Comparison of ENCODE assay signal across 12 mouse cellular contexts in the genomic region with DNA sequence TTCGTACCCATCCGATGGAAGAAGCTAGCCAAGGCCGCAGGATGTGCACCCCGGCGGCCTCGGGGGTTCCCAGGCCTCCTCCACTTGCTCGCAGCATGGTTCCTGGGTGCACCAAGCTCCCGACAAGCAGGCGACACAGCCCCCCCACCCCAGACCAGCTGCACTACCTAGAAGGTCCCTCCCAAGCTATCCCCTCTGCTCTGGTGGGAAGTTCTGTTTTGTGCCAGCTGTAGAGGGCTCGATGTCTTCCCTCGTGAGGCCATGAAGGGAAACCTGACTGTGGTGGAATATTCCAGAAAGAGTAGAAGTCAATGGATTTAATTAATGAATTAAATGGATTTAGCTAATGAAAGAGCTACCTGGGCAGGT. TPM values are rescaled to one million over a fixed set of nuclear protein-coding genes. Genes with fewer than 3 reads are reported as not detected.
DNase-seq lines count a peak whose midpoint lies in the region; ATAC-seq and TF ChIP-seq lines count a peak whose summit lies in the region.
"Had no signal": no experiment of that assay in that cellular context is flagged by ENCODE, and none has a peak within 500 bp of the region (broad histone marks: within the 10 kb centered on the region; RNA-seq: fewer than 3 reads in every experiment).

No protein-coding gene starts in this region.

- H3K27ac ChIP-seq in forebrain, embryonic 11.5 days (ENCODE audit: low read depth, low read length): no peak overlapping the region
- no peak overlapping the region for H3K27ac ChIP-seq in forebrain, postnatal 0 days (ENCODE audit: low read depth, low read length)
- H3K27ac ChIP-seq in lung, embryonic 14.5 days (ENCODE audit: low read depth): no peak overlapping the region
- H3K27ac ChIP-seq in embryonic facial prominence, embryonic 14.5 days (replicated peaks; ENCODE audit: low read depth, low read length): no peak overlapping the region
- H3K27ac ChIP-seq in limb, embryonic 15.5 days: no peak overlapping the region

- TF ChIP-seq CTCF in forebrain, postnatal 0 days (IDR thresholded peaks at IDR 0.05; ENCODE audit: low read depth): no peak
- no peak for TF ChIP-seq CTCF in lung, embryonic 14.5 days (IDR thresholded peaks at IDR 0.05; ENCODE audit: low read depth)

- no peaks in the 10 kb centered on the region for H3K36me3 ChIP-seq in forebrain, embryonic 11.5 days (ENCODE audit: control insufficient read depth, insufficient read depth, low read length)
- H3K36me3 ChIP-seq in forebrain, postnatal 0 days (ENCODE audit: insufficient read depth): no peaks in the 10 kb centered on the region
- no peaks in the 10 kb centered on the region for H3K36me3 ChIP-seq in lung, embryonic 14.5 days (ENCODE audit: insufficient read depth)
- H3K36me3 ChIP-seq in embryonic facial prominence, embryonic 14.5 days (ENCODE audit: control insufficient read depth, insufficient read depth, low read length): no peaks in the 10 kb centered on the region
- no peaks in the 10 kb centered on the region for H3K36me3 ChIP-seq in limb, embryonic 15.5 days

- H3K27me3 ChIP-seq in forebrain, embryonic 11.5 days (ENCODE audit: control insufficient read depth, insufficient read depth, low read length): peaks cover 60% of the 10 kb centered on the region
- H3K27me3 ChIP-seq in forebrain, postnatal 0 days (ENCODE audit: insufficient read depth, low read length): peaks cover 67% of the 10 kb centered on the region
- H3K27me3 ChIP-seq in lung, embryonic 14.5 days (ENCODE audit: insufficient read depth, low read length): peaks cover 77% of the 10 kb centered on the region
- H3K27me3 ChIP-seq in embryonic facial prominence, embryonic 14.5 days (replicated peaks; ENCODE audit: control insufficient read depth, insufficient read depth, low read length): peaks cover 62% of the 10 kb centered on the region
- H3K27me3 ChIP-seq in limb, embryonic 15.5 days: peaks cover 80% of the 10 kb centered on the region

- ATAC-seq in forebrain, embryonic 11.5 days (replicated peaks; ENCODE audit: low FRiP score): no peak
- no peak for ATAC-seq in forebrain, postnatal 0 days
- ATAC-seq in lung, embryonic 14.5 days (ENCODE audit: insufficient read depth): peak; percentile 25; the same call in 1 of the 2 replicates
- ATAC-seq in embryonic facial prominence, embryonic 14.5 days (ENCODE audit: low read depth): no peak
- ATAC-seq in limb, embryonic 15.5 days (ENCODE audit: insufficient number of reproducible peaks, low FRiP score, low TSS enrichment, low read depth): no peak

- H3K4me2 ChIP-seq in forebrain, embryonic 11.5 days (ENCODE audit: low read depth, low read length, severe bottlenecking): no peak overlapping the region
- H3K4me2 ChIP-seq in forebrain, postnatal 0 days (ENCODE audit: low read depth): no peak overlapping the region
- H3K4me2 ChIP-seq in lung, embryonic 14.5 days: peak overlapping the region; percentile 75; the same call in 1 of the 2 replicates
- peak overlapping the region; percentile 87 for H3K4me2 ChIP-seq in embryonic facial prominence, embryonic 14.5 days (ENCODE audit: low read depth, low read length)
- H3K4me2 ChIP-seq in limb, embryonic 15.5 days: peak overlapping the region; percentile 83; the same call in 1 of the 2 replicates

- peak; percentile 56 for DNase-seq in forebrain, embryonic 11.5 days (ENCODE audit: low spot score)
- DNase-seq in forebrain, postnatal 0 days: no peak
- DNase-seq in lung, embryonic 14.5 days: no peak
- no peak for DNase-seq in lung, postnatal 25 days (ENCODE audit: low spot score)
- no peak for DNase-seq in embryonic facial prominence, embryonic 14.5 days (ENCODE audit: low spot score)
- no peak for DNase-seq in adrenal gland, postnatal 14 days
- DNase-seq in adrenal gland, postnatal 36 days: no peak
- DNase-seq: kidney, adult 11 months had no signal

- peaks cover 2% of the 10 kb centered on the region; the same call in 1 of the 2 replicates for H3K4me1 ChIP-seq in forebrain, embryonic 11.5 days (replicated peaks; ENCODE audit: control insufficient read depth, insufficient read depth, low read length)
- no peaks in the 10 kb centered on the region for H3K4me1 ChIP-seq in forebrain, postnatal 0 days (ENCODE audit: insufficient read depth)
- H3K4me1 ChIP-seq in lung, embryonic 14.5 days (ENCODE audit: insufficient read depth): no peaks in the 10 kb centered on the region
- H3K4me1 ChIP-seq in embryonic facial prominence, embryonic 14.5 days (ENCODE audit: control insufficient read depth, insufficient read depth, low read length): peaks cover 18% of the 10 kb centered on the region
- H3K4me1 ChIP-seq in limb, embryonic 15.5 days: peaks cover 27% of the 10 kb centered on the region

- 4% methylated on average over 11 of the region's 11 CpGs for WGBS in forebrain, embryonic 11.5 days
- 11% methylated on average over 11 of the region's 11 CpGs for WGBS in forebrain, postnatal 0 days
- 14% methylated on average over 11 of the region's 11 CpGs for WGBS in lung, embryonic 14.5 days
- 14% methylated on average over 11 of the region's 11 CpGs for WGBS in embryonic facial prominence, embryonic 14.5 days
- 12% methylated on average over 11 of the region's 11 CpGs for WGBS in limb, embryonic 15.5 days

- H3K4me3 ChIP-seq in forebrain, embryonic 11.5 days (ENCODE audit: low read depth, low read length): no peak overlapping the region
- no peak overlapping the region for H3K4me3 ChIP-seq in forebrain, postnatal 0 days (ENCODE audit: low read depth, low read length)
- H3K4me3 ChIP-seq in lung, embryonic 14.5 days (ENCODE audit: low read depth, low read length): 0 out of 2 replicates have a peak overlapping the region, but pooled peaks have one; percentile 40
- 0 out of 2 replicates have a peak overlapping the region, but pooled peaks have one; percentile 47 for H3K4me3 ChIP-seq in embryonic facial prominence, embryonic 14.5 days (ENCODE audit: low read depth, low read length)
- H3K4me3 ChIP-seq in limb, embryonic 15.5 days: peak overlapping the region; percentile 43
- H3K4me3 ChIP-seq: erythroblast, embryonic 14.5 days had no signal

- no peak overlapping the region for H3K9ac ChIP-seq in forebrain, embryonic 11.5 days (ENCODE audit: low read length)
- H3K9ac ChIP-seq in forebrain, postnatal 0 days: no peak overlapping the region
- no peak overlapping the region for H3K9ac ChIP-seq in lung, embryonic 14.5 days
- H3K9ac ChIP-seq in embryonic facial prominence, embryonic 14.5 days (ENCODE audit: low read depth, low read length): no peak overlapping the region
- no peak overlapping the region for H3K9ac ChIP-seq in limb, embryonic 15.5 days

- H3K9me3 ChIP-seq in forebrain, embryonic 11.5 days (ENCODE audit: control insufficient read depth, low read length): no peaks in the 10 kb centered on the region
- no peaks in the 10 kb centered on the region for H3K9me3 ChIP-seq in forebrain, postnatal 0 days (ENCODE audit: low read length)
- no peaks in the 10 kb centered on the region for H3K9me3 ChIP-seq in lung, embryonic 14.5 days (ENCODE audit: low read depth, low read length)
- H3K9me3 ChIP-seq in embryonic facial prominence, embryonic 14.5 days (ENCODE audit: control insufficient read depth, low read length): no peaks in the 10 kb centered on the region
- H3K9me3 ChIP-seq in limb, embryonic 15.5 days: no peaks in the 10 kb centered on the region

RNA-seq across cellular contexts. Expression of a gene that starts 13.7 kb away (rescaled TPM):
- 1.5 and 1.9 TPM in 2 replicates for polyA plus RNA-seq in forebrain, embryonic 11.5 days (2014; fragmentation: Nextera tagmentation; extraction: Ambion mirVana)
- total RNA-seq in forebrain, postnatal 0 days (2014; rRNA removed): 0.69 TPM in 1 of 2 replicates, not detected in the other
- polyA plus RNA-seq in forebrain, postnatal 0 days (2015; fragmentation: Nextera tagmentation; extraction: Ambion mirVana): 0.74 and 1.6 TPM in 2 replicates
- polyA plus RNA-seq in lung, embryonic 14.5 days (2014; fragmentation: Nextera tagmentation; extraction: Ambion mirVana): 1.8 TPM in 2 replicates
- polyA plus RNA-seq in embryonic facial prominence, embryonic 14.5 days (2014; fragmentation: Nextera tagmentation; extraction: Ambion mirVana): 1.5 and 2.4 TPM in 2 replicates
- 1.1 and 1.3 TPM in 2 replicates for polyA plus RNA-seq in limb, embryonic 15.5 days (2015; fragmentation: Nextera tagmentation; extraction: Ambion mirVana)
- not detected in 2 replicates for total RNA-seq in adrenal gland, postnatal 14 days (2021)
- under 1 TPM in 1 of 2 experiments, not detected in 1; 0.79 TPM for total RNA-seq in adrenal gland, postnatal 36 days (2021)
- total RNA-seq: gastrocnemius, adult 8-10 months; left cerebral cortex, postnatal 14 days had no signal

Comparison
In these comparisons a context has a peak if more than half of its experiments do, and no peak if none do; other contexts are left out.
1. H3K4me2 ChIP-seq: peak in lung, embryonic 14.5 days (single experiment), embryonic facial prominence, embryonic 14.5 days (single experiment) and limb, embryonic 15.5 days (single experiment); none in forebrain, embryonic 11.5 days (single experiment) and forebrain, postnatal 0 days (single experiment).
2. H3K4me3 ChIP-seq: peak in lung, embryonic 14.5 days (single experiment), embryonic facial prominence, embryonic 14.5 days (single experiment) and limb, embryonic 15.5 days (single experiment); none in forebrain, embryonic 11.5 days (single experiment) and forebrain, postnatal 0 days (single experiment).